Mouse (Mus musculus) spleen, adult 12 weeks (tissue): ENCODE data around the gene Fbxo10.
"Not testable (repeated sequence)": the region's sequence is repeated elsewhere in the genome, so short reads cannot be mapped to it uniquely, and the experiment has no call there.

ENCODE experiments used
- DNase-seq: peaks from one replicate; pipeline ENCODE4 v3.0.0; 2022; ENCODE audit warnings: low spot score

The Fbxo10 gene

DNA sequence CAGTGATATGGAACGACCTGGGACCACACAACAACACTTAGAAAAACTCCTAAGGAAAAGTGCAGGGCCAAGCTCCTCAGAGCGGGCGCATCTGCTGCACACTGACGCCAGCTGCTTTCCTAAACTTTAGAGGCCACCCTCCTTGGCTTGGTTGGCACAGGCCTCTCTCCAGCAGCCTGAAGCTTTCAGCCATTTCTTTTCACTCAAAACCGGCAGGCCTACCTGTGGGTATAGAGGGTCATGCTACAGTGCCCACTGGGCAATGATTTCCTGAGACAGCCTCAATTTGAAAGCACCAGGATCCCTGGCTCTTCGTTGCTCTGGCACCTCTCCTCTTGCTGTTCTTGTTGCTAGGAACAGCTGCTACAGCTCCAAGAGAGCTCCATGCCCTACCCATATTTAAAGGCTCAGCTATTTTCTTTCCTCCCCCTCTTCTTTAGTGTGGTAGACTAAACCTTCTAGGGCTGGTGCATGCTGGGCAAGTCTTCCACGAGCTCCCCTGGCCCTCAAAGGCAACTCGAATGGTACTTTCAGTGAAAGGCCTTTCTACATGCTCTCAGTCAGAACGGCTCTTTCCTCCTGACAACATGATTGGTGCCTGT, 37.0 kb downstream of the Fbxo10 start:
- no peak for DNase-seq

DNA sequence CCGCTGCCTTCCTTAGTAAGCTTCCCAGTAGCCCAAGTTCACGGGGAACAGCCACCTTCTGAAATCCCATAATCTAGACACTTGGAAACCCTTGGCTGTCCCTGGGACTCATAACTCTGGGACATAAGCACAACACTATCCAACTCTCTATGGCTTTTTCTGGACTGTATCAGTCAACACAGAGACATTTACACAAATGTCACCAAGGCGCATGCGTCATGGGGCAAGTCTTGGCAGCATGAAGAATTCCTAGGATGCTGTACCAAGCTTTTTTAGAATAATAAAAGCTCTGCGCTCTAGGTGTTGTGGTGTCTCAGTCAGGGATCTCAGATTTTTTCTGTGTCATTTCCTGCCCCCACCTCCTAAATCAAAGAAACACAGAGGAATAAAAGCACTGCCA, 37.7 kb downstream of the Fbxo10 start:
- DNase-seq: no peak

DNA sequence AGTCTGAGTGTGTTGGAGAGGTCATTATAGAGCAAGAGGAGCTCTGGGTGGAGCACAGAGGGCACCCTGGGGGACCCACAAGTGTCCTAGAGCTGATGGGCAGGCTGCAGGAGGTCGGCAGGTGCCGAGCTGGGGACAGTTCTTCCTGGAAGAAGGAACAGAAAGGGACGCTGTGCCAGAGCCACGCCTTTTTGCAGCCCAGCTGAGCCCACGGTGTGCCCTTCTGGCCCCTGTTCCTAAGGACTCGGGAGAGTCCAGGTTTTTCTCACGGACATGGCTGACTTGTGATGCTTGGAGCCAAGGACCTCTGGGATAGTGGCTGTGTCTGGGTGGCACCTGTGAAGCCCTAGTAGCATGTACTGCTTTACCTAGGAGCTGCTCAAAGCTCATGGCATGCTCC, 43.6 kb downstream of the Fbxo10 start:
- DNase-seq: no peak

DNA sequence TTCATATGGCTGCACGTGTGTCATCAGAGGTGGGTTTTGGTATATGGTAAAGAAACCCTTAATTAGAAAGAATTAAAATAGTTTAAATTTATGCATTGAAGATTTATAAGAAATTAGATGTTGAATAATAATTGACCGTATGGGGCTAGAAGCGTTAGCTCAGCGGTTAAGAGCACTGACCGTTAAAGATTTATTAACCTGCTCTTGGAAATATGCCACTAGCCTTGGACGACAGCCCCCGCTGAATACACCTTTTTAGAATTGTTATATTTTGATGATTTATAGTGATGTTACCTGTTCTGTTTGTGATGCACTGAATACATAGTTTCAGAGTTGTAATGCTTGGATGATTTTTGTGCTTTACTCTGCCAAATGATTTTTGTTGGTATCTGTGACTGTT, 44.9 kb downstream of the Fbxo10 start:
- not testable (repeated sequence) for DNase-seq

DNA sequence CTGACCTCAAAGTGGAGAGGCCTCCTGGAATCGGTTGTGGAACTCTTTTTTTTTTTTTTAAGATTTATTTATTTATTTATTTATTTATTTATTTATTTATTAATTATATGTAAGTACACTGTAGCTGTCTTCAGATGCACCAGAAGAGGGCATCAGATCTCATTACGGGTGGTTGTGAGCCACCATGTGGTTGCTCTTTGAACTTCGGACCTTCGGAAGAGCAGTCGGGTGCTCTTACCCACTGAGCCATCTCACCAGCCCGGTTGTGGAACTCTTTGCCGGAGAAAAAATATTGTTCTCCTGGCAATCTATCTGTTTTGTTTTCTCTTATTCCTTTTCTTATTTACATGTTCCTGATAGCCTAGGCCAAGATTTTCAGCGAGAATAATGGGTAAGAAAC, 45.5 kb downstream of the Fbxo10 start:
- DNase-seq: not testable (repeated sequence)

DNA sequence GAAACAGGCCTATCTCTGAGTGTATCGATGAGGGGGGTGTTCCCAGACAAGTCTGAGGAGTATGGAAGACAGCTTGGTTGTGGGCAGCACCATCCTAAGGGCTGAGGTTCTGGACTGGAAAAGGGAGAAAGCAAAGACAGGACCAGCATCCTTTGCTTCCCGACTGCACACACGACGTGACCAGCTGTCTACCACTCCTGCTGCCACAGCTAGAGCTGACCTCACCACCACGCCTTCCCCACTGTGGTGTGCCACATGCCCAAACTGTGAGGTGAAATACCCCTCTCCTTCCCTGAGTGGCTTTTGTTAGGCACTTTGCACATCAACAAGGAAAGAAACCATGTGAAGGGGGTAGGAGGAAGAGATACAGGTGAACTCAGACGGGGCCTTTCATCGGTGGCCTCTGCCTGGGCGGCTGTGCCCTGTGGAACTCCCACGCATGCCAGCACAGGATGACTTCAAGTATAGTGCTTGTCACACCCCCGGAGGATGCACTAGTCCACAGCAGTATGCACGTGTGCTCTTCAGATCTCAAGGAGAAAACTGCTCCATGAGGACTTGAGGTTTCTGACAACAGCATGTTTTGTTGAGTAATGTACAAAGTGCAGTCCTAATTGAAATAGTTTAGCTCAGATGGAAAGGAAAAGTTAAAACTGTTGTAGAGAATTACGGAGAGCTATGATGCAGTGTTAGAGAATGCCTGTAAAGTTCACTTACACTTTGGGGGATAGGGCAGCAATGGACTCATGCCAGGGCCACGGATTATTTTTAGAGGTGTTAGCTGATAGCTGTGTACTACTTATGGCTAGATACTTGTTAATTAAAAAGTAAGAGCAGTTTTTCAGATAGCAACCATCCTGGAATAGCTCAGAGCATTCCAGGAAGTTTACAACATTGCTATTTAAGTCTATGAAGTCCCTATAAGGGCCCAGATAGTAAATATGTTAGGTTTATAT, 46.7 kb downstream of the Fbxo10 start:
- DNase-seq: no peak

DNA sequence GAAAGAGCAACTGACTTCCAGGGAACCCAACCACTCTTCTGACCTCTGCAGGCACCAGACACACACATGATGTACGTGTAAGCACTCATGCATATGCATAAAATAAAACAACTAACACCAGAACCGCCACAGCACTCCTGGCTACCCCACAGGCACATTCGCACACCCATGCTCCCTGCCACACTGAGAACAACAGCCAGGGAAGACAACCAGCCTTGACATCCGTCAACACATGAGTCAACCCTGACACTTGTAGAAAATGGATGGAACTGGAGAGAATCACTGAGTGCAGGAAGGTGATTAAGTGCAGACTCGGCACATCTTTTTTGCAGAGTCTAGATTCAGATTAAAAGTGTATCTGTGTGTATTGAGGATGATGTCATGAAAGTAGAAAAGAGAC, 47.8 kb downstream of the Fbxo10 start:
- DNase-seq: no peak

DNA sequence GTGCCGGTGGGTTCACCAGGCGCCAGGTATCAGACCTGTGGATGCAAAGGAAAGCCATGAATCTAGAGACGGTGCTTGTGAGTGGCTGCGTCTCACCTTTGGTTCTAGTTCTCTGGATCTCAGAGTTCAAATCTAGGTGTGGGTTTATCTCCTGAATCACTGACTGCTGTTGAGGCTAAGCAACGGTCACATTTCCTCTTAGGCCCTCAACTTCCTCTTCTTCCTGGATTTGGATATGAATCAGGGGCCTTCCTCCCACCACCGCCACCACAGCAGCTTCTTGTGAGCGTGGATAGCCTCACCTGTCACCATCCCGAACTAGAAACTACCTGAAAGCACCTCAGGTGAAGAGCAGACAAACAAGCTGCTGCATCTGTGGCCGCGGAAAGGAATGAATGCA, 48.4 kb downstream of the Fbxo10 start:
- DNase-seq: no peak

DNA sequence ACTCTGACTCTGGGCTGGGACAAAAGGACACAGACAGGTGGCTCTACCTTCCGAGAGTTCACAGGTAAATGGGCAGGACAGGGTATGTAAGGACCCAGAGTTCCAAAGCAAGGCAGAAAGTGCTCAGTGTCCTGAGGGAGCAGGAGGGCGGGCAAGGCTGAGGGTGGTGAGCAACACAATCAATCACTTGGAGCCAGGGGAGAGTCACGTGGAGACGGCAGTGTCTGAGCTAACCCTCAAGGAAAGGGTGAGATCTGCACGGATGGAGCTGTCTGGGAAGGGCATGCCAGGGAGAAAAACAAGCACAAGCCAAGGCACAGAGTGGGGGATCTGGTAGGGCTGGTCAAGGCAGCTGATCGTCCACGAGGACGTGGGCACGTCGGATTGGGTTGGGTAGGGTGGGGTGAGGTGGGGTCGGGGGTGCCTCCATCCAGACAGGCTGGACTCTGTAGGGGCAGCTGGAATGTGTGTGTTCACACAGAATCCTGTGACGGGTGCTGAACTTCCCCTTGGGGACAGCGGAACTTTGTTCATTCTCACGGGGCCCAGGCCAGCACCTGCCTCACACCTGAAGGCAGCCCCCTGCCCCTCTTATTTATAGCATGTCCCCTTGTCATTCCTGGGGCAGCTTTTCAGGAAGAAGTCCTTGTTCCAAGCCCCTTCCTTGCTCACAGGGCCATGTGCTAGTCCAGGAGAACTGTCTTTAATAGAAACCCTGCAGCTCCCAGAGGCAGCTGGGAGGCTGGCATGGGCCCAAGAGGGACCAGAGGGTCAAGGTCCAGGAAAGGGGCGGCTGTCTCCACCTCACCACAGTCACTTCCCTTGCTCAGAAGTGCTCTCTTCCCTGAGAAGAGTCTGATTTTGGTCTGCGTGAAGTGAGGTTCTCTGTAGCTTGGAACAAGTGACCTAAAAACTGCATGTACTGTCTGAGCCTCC, 49.4 kb downstream of the Fbxo10 start:
- no peak for DNase-seq

DNA sequence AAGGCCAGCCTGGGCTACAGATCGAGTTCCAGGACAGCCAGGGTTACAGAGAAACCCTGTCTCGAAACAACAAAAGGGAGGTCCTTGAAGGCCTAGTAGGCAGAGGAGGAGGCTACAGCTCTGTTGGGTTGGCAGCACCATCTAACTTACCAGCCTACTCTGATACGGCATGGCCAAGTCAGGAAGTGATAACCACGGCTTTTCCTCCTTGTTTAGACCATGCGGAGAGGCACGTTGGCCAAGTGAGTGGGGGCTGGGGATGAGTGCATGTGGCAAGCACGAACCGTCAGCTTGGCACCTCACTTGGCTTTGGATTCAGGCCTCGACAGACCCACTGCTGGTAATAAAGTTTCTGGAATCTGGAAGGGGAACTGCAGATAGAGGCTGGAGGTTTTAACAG, 51.8 kb downstream of the Fbxo10 start:
- DNase-seq: no peak

DNA sequence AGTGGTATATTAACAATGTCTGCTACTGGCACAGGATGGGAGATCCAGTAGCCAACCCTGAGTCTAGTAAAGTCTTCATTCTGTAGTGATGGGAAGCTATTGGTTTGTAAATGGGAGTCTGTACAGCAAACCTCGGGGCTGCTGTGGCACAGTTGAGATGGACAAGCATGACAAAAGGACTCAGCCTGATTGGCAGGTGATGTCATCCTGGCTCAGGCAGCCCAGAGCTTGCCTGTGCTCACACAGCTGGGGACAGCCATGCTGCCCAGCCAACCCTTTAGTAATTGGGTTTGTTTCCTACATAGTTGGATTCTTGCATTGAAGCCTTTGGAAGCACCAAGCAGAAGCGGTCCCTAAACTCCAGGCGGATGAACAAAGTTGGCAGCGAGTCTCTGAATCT, 57.9 kb downstream of the Fbxo10 start:
- no peak for DNase-seq

DNA sequence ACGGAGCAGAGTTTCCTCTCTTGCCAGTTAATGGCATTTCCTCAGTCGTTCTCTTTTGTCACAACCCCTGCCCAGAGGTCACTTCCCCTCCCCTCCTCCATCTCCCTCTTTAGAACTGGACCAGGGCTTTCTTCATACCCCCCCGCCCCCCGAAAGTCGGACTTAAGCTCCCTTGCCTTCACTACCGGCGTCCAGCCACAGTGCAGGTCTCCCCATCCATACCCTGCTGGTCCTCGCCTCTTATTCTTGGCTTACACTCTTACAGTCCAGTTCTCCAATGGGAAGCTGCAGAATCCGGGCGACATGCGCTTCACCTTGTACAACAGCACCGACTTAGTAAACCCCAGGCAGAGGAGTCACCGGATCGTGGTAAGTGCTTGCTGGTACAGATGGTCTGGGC, 65.4 kb downstream of the Fbxo10 start:
- no peak for DNase-seq

DNA sequence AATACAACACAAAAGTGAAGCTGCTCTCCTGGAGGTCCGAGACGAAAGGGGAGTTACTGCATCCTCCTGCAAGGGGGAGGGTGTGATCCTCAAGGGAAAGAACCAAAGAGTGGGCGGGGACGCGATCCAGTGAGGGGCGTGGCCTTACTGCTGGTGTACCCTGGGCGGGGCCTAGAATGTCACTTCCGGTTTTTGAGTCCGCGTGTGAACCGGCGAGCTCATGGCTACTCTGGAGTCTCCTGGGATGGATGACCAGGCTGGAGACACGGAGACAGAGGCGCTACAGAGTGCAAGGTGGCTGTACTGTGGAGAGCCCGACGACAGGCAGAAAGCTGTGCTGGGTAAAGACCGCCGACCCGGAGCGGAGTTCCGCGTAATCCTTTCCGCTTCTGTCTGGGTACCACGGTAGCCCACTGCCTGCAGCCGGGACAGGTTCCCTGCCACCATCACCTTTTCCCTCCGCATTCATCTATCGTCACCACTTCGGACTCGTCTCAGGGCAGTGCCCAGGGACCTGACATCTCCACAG, 65.9 kb downstream of the Fbxo10 start, which contains the start of gene Polr1e:
Gene Polr1e (plus strand): TSS at position 132 of the 529 bp plus-strand sequence.
- peak; percentile 92 for DNase-seq

DNA sequence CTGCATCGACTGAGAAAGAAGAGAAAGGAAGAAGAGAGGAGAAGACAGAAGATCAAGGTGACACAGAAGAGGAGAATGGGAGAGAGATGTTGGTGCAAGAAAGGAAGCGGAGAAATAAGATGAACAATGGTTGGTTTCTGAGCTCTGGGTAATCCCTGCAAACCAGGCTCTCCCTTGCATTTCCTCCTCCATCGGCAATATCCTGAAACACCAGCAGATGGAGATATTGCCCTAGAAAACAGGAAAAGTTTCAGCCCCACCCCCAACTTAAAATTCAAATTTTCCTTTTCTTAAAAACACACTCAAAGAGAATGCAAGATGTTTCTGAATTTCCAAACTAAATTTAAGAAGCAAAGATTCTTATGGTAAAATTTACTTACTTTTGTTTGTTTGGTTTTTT, 68.8 kb downstream of the Fbxo10 start:
- DNase-seq: no peak

DNA sequence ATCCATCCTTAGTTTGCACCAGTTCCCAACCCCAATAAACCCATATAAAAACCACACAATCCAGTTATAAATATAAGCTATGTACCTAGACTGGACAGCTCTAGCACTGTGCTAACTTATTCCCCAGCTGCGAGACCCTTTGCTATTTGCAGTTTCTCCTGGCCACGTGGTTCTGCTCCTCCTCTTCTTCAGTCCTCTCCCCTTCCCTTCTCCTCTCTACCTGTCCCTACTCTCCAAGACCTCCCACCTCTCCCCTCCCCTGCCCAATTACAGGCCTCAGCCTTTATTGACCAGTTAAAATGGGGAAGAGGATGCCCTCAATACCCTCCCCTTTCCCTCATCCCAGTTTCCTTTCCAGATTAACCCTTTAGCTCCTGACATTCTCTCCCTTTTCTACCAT, 70.9 kb downstream of the Fbxo10 start:
- no peak for DNase-seq

DNA sequence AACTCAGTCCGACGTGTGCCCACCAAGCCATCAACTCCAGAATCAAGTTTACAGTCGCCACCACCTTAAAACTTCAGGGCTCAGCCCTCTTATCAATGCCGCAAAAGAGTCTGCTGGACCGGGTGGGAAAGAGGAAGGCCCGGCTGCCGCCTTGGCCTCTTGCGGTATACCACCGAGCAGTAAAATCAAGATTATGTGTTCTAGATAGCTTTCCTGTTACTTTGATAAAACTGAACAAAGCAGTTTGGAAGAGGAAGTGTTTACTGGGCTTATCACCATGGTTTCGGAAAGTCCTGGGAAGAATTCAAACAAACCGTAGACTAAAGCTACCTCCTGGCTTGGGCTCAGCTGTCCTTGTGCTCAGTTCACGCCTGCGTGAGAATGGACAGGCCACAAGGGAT, 71.4 kb downstream of the Fbxo10 start:
- DNase-seq: no peak

DNA sequence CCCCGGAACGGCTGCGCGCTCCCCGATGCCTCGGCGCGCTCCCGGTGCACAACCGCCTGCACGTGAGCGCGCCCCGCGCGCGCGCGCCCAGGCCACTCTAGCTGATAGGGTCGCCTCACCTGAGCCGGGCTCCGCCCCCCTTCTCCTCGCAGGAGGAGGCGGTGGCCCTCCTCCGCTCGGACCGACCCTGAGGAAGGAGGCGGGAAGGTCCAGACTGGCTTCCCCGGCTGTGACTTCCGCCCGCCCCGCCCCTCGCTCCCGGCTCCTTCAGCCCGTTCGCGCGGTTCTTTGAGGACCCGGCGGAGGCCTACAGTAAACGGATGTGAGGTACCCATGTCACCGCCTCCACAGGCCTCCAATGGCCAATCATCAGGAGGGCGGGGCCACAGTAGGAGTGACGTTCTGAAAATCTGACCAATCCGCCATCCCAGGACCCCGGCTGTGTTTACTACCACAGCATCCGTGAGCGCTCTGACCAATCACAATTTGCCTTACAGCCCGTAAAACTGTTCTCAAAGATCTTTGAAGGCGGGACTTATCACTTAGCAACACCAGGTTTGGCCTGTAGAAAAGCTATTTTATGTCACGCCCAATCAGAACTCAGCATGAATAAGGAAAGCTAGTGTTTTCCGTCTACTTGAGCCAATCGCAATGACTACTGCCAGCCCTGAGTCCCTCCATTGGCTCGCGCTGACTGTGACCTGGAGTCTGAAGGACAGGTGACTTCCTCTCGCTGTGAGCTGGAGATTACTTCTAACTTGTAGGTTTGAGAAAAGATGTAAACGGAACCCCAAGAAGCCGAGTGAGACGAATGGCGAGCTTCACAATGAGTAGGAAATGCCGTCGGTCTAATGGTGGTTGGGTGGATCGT, 72.1 kb downstream of the Fbxo10 start, which contains the start of gene Zbtb5:
Gene Zbtb5 (minus strand): TSS at position 308 of the 871 bp plus-strand sequence.
- DNase-seq: peak; percentile 99

DNA sequence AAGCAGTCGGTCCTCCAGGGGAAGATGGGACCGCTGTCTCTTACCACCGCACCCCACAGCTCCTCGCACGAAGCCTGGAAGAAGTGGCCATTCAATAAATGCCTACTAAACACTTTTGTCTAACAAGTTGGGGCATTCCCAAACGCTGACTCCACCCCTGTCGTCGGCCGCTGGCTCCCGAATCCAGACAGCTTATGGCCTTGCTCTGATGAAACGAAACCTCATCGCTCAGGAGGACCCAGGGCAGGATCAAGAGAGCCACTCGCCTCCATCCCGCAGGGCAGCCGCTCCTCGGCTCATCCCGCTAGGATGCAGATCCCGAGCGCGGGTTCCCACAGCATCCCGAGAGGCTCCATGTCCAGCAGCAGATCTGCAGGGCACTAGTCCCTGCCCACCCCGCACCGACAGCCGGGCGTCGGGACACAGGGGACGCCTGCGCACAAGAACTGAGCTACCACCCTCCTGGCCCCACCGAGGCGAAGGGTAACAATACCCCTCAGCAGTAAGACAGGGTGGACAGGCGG, 72.8 kb downstream of the Fbxo10 start:
- DNase-seq: peak; percentile 63

DNA sequence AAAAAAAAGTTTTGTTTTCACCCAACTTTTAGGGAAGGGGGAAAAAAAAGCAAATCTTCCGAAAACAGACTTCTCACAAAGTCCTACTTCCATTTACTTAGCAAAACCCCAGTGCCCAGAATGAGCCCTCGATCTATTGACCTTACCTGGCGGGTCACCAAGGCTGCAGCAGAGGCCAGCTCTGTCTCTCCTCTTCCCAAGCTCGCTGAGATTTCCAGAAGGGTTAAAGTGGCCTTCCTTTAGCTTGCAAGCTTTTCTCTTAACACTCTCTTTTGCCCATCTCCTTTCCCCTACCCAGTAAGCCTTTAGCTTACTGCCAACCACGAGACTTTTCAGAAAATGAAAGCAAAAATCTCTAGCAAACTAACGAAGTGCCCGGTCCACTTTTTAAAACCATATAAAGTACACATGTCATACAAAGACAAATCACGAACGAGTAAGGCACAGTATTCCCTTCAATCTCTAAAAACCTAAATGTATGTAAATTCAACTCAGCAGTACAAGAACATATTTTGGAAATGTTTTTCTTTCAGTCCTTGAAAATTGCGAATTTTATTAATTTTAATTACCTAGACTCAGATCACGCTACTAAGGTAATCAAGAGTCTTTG, 73.5 kb downstream of the Fbxo10 start:
- DNase-seq: no peak

DNA sequence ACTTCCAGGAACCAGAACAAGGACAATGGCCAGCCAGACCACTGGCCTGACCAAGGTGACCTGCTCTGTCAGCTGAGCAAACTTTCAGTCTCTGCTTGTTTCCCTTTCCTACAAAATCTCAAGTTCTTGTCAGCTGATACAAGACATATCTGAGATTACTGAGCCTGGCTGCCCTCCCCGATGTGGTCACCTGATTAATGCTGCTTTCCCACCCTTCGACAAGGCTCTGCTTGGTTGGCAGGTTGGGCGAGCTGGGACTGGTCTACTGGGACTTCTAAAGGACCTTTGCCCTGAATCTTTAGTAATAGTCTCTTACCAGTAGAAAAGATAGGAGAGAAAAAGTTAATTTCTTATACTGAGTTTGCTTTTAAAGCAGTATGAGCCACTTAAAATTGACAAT, 79.0 kb downstream of the Fbxo10 start:
- DNase-seq: no peak
